Mouse (Mus musculus) spleen, embryonic (tissue): ENCODE results near the gene Twsg1.

Experiments
- CTCF ChIA-PET: fragments of 350-600 bp; sonication (Branson Sonifier 250); formaldehyde crosslinking; loops from one replicate; lab custom pipeline; 2022; lab: Charles Lee

The Twsg1 gene

DNA sequence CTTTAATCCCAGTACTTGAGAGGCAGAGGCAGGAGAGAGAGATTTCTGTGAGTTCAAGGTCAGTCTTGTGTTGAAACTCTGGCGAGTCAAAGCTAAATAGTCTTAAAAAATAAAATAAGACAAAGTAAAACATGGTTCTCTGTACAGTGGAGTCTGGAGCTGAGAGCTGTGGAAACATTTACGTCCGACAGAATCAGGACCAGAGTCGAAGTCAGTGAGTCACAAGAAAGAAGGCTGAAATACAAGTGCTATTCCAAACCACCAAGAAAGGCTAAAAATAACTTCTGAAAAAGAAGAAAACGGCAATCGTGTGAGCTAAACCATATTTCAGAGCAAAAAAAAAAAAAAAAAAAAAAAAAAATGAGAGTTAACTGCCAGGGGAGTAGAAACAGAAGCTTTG lies 48.7 kb downstream of the Twsg1 start:
- CTCF ChIA-PET, result interaction anchor here (0.6 kb wide), 1 partner anchor 125 kb away, joined by 12 read pairs; no protein-coding TSS in a partner anchor

- CTCF ChIA-PET, result no interaction called here
Observed at GRCm38 (mm10) chr17:65896016-65896415, 55.0 kb downstream of the Twsg1 start.

GRCm38 (mm10) chr17:65889476-65889875 lies 61.5 kb downstream of the Twsg1 start:
- CTCF ChIA-PET, result interaction anchor here (0.6 kb wide), 1 partner anchor 155 kb away, joined by 10 read pairs; no protein-coding TSS in a partner anchor

DNA sequence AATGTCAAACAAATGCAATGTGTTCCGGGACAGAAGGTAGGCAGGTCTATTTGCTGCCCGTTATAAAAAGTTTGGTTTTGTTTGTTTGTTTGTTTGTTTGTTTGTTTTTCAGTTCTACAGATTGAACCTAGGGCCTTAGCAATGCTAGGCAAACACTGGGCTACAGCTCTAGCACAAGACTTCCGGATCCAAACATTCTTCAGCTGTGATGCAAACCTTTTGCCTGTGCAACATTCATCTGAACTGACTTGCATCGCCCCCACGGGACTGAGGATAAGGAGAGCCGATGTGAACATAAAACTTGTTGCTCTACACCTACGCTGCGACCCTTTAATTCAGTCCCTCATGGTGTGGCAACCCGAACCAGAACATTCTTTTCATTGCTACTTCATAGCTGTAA lies 64.5 kb downstream of the Twsg1 start:
- CTCF ChIA-PET, result interaction anchor here (0.5 kb wide), 1 partner anchor 87 kb away, joined by 3 read pairs; no protein-coding TSS in a partner anchor

DNA sequence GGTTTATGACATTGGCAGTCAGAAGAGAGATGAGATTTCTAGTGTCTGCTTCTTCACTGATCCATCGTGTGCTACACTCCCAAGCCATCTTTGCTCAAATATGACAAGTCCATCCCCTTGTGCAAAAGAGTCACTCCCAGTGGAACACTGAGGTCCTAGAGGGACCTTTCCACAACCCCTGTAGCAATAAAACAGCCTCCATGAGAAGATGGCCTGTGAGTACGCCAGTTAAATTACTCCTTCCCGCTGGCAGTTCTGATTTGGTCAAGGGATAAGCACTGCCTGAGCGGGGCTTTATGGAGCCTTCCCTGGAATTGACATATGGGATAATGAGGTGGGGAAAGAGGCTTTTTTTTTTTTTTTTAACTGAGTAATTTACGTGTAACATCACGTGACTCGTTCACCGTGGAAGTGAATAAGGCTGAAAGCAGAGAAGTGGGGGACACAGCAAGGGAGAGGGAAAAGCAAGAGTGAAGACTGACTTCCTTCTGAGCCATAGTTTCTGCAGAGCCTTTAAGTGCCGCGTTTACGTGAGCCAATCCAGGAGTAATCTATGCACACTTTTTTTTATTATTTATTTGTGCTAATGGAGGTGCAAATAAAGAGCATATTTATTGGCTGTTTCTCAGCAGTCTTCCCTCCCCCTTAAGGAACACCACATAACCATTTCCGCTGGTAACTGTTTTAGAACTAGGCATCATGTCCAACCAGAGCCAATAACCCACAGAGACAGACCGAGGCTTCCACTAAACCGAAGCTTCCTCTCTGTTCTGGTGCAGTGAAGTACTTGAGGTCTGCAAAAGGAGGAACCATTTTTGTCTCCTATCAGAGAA lies 65.1 kb downstream of the Twsg1 start, which contains the start of gene Ralbp1:
TSS of gene Ralbp1 (minus strand) at position 102 of the 833 bp plus-strand sequence.
- CTCF ChIA-PET, result interaction anchor here (0.5 kb wide), 1 partner anchor 88 kb away, joined by 3 read pairs; no protein-coding TSS in a partner anchor

DNA sequence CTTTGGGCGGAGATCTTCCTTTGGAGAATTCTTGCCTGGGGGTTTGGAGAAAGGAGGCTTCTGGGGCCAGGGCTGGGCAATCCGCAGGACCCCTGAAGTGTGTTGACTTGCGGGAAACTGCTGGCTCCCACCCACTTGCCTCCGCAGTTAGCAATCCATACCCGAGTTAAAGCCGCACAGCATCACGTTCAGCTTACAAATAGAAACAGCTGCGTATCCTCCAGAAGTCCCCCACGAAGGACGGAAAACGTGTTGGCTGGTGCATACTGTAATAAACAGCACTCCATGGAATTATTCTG lies 65.7 kb downstream of the Twsg1 start:
- CTCF ChIA-PET, result no interaction called here

DNA sequence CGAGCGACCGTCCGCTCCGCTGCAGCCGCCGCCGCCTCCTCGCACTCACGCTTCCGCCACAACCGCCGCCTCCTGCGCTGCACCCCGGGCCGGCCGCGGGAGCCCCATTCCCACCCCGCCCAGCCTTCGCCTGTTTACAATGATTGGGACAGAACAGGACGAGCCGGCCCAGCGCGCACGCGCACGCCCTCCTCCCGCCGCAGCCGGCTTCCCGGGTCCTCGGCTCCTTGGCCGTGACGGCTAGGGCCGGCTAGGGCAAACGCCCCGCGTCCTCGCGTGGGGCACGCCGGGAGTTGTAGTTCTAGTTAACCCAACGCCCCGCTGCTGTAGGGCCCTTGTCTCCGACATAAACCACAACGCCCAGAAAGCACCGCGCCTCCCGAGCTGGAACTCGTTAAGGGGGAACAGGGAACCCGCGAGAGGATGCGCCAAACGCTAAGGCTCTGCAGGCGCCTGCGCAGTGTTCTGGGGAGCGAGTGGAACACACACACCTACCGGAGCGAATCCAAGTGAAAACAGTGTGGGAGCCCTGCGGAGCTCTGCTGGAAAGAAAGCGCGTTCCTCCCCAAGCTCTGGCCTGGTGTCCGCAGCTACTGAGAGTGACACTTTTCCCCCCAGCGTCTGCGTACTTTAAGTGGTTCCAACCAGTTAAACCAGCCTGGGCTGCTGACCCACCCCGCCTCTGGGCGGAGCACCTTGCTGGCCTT lies 66.2 kb downstream of the Twsg1 start:
- CTCF ChIA-PET, result no interaction called here

GRCm38 (mm10) chr17:65884061-65884669 lies 66.9 kb downstream of the Twsg1 start:
- CTCF ChIA-PET, result interaction anchor here (0.6 to 0.7 kb wide), 2 partner anchors 19 to 56 kb away, joined by 3 read pairs; no protein-coding TSS in a partner anchor

DNA sequence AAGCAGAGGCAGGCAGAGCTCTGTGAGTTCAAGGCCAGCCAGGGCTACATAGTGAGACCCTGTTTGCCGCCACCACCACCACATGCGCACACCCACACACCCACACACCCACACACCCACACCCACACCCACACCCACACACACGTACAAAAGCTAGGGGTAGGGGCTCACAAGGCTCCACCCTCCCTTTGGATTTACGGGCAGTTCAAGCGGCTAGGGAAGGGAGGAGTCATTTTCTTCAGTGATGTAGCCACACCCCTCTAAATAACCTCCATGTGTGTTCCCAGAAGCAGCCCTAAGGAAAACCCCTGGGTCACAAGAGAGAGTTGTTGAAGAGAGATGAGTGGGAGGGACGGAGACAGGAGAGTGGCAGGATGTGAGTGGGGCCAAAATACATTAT lies 74.0 kb downstream of the Twsg1 start:
- CTCF ChIA-PET, result no interaction called here

- CTCF ChIA-PET, result no interaction called here
Observed at GRCm38 (mm10) chr17:65873834-65874233, 77.2 kb downstream of the Twsg1 start.

GRCm38 (mm10) chr17:65873156-65873555 lies 77.9 kb downstream of the Twsg1 start:
- CTCF ChIA-PET, result no interaction called here

- CTCF ChIA-PET, result no interaction called here
Observed at GRCm38 (mm10) chr17:65872652-65873051, 78.4 kb downstream of the Twsg1 start.

DNA sequence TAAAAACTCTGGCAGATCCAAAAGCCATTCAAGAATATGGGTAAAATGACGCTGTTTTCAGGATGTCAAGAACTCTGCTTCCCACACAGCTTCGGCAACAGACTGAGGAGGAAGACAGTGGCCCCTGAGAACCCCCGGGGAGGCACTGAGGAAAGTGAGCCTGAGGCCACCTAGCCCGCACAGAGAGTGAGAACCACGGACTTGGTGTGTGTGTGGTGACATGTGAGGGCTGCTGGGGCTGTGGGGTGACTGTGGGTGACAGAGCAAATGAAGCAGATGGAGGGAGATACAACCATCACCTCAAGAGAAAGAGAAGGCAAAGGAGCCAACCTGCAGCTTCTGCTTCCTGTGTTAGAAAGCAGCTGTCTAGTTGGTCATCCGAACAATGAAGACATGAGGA lies 79.0 kb downstream of the Twsg1 start:
- CTCF ChIA-PET, result no interaction called here
